Comparison of ENCODE assay signal across 14 mouse cellular contexts in genomic region chr6:87213262-87213661, GRCm38 (mm10).
DNase-seq lines count a peak whose midpoint lies in the region; ATAC-seq and TF ChIP-seq lines count a peak whose summit lies in the region.
"Had no signal": no experiment of that assay in that cellular context is flagged by ENCODE, and none has a peak within 500 bp of the region (broad histone marks: within the 10 kb centered on the region; RNA-seq: fewer than 3 reads in every experiment).

No protein-coding gene starts in this region.

- peaks cover 4% of the 10 kb centered on the region; the same call in 1 of the 2 replicates for H3K4me1 ChIP-seq in heart, embryonic 11.5 days (ENCODE audit: control insufficient read depth, insufficient read depth, low read length)
- H3K4me1 ChIP-seq in intestine, postnatal 0 days (replicated peaks; ENCODE audit: control insufficient read depth, insufficient read depth, low read length) = no peaks in the 10 kb centered on the region
- H3K4me1 ChIP-seq: embryonic facial prominence, embryonic 15.5 days; hindbrain, embryonic 15.5 days; midbrain, embryonic 13.5 days had no signal

- no peaks in the 10 kb centered on the region for H3K9me3 ChIP-seq in heart, embryonic 11.5 days (replicated peaks; ENCODE audit: control insufficient read depth, low read length)
- H3K9me3 ChIP-seq in intestine, postnatal 0 days (ENCODE audit: control insufficient read depth) = no peaks in the 10 kb centered on the region
- H3K9me3 ChIP-seq: hindbrain, embryonic 15.5 days; midbrain, embryonic 13.5 days had no signal

- no peak for TF ChIP-seq CTCF in intestine, postnatal 0 days (IDR thresholded peaks at IDR 0.05; ENCODE audit: low read depth)

- intact Hi-C loops in heart, postnatal 36 days (cut with DNase I) = loop anchor here (10.0 kb wide), 1 partner anchor 108 kb away; the partner anchor contains the start of gene D6Ertd527e

- ATAC-seq in heart, embryonic 11.5 days (replicated peaks; ENCODE audit: insufficient number of reproducible peaks, low FRiP score, low TSS enrichment) = no peak
- no peak for ATAC-seq in intestine, postnatal 0 days
- ATAC-seq: midbrain, embryonic 13.5 days had no signal

- H3K4me2 ChIP-seq in heart, embryonic 11.5 days = no peak overlapping the region
- no peak overlapping the region for H3K4me2 ChIP-seq in intestine, postnatal 0 days (replicated peaks; ENCODE audit: low read depth)
- H3K4me2 ChIP-seq: embryonic facial prominence, embryonic 15.5 days; hindbrain, embryonic 15.5 days; lung, embryonic 14.5 days; midbrain, embryonic 13.5 days had no signal

- no peak overlapping the region for H3K9ac ChIP-seq in heart, embryonic 11.5 days (ENCODE audit: low read depth, low read length)
- no peak overlapping the region for H3K9ac ChIP-seq in intestine, postnatal 0 days (ENCODE audit: low read depth, low read length)
- H3K9ac ChIP-seq: embryonic facial prominence, embryonic 15.5 days; hindbrain, embryonic 15.5 days; lung, embryonic 14.5 days; midbrain, embryonic 13.5 days had no signal

- DNase-seq in heart, adult 18-20 months = peak; percentile 49 to 60
- peak; percentile 37 for DNase-seq in A20 (ENCODE audit: low read depth, low spot score)
- DNase-seq in adrenal gland, postnatal 36 days = peak; percentile 83 to 90
- DNase-seq in heart, postnatal 36 days = peak; percentile 34 to 48
- DNase-seq in frontal cortex, postnatal 25 days (ENCODE audit: low spot score in 2 of 2) = no peak
- DNase-seq in cerebellum, postnatal 10 days = no peak
- DNase-seq: left cerebral cortex, postnatal 4 days; lung, embryonic 14.5 days; thymus, postnatal 14 days had no signal

- no peak overlapping the region for H3K27ac ChIP-seq in heart, embryonic 11.5 days (ENCODE audit: low read depth, low read length)
- H3K27ac ChIP-seq in intestine, postnatal 0 days (ENCODE audit: low read depth, low read length) = no peak overlapping the region
- H3K27ac ChIP-seq: embryonic facial prominence, embryonic 15.5 days; hindbrain, embryonic 15.5 days; midbrain, embryonic 13.5 days had no signal

- no peaks in the 10 kb centered on the region for H3K36me3 ChIP-seq in heart, embryonic 11.5 days (ENCODE audit: control insufficient read depth, insufficient read depth, low read length)
- no peaks in the 10 kb centered on the region for H3K36me3 ChIP-seq in intestine, postnatal 0 days (ENCODE audit: control insufficient read depth, insufficient read depth)
- H3K36me3 ChIP-seq: hindbrain, embryonic 15.5 days; midbrain, embryonic 13.5 days had no signal

- H3K27me3 ChIP-seq in heart, embryonic 11.5 days (ENCODE audit: control insufficient read depth, insufficient read depth, low read length) = no peaks in the 10 kb centered on the region
- no peaks in the 10 kb centered on the region for H3K27me3 ChIP-seq in intestine, postnatal 0 days (replicated peaks; ENCODE audit: control insufficient read depth, insufficient read depth, low read length)
- H3K27me3 ChIP-seq: embryonic facial prominence, embryonic 15.5 days; hindbrain, embryonic 15.5 days; midbrain, embryonic 13.5 days had no signal

- WGBS in heart, embryonic 11.5 days (ENCODE audit: insufficient replicate concordance) = 75% methylated on average over 7 of the region's 7 CpGs
- 73% methylated on average over 7 of the region's 7 CpGs for WGBS in intestine, postnatal 0 days

- H3K4me3 ChIP-seq in heart, embryonic 11.5 days (ENCODE audit: low read depth, low read length) = no peak overlapping the region
- no peak overlapping the region for H3K4me3 ChIP-seq in intestine, postnatal 0 days (ENCODE audit: low read depth, low read length)
- H3K4me3 ChIP-seq: embryonic facial prominence, embryonic 15.5 days; hindbrain, embryonic 15.5 days; midbrain, embryonic 13.5 days had no signal

Comparison
In these comparisons a context has a peak if more than half of its experiments do, and no peak if none do; other contexts are left out.
1. DNase-seq: peak in heart, adult 18-20 months (2 of 2), A20 (single experiment), adrenal gland, postnatal 36 days (2 of 2) and heart, postnatal 36 days (2 of 2); none in frontal cortex, postnatal 25 days (0 of 2) and cerebellum, postnatal 10 days (0 of 2).